Comparison of ENCODE assay signal across 25 mouse cellular contexts in genomic region chr16:12052051-12052450, GRCm38 (mm10).
DNase-seq lines count a peak whose midpoint lies in the region; ATAC-seq lines count a peak whose summit lies in the region.
"Had no signal": no experiment of that assay in that cellular context is flagged by ENCODE, and none has a peak within 500 bp of the region (broad histone marks: within the 10 kb centered on the region; RNA-seq: fewer than 3 reads in every experiment).

No protein-coding gene starts in this region.

- no peak overlapping the region for H3K4me2 ChIP-seq in heart, embryonic 12.5 days
- no peak overlapping the region for H3K4me2 ChIP-seq in liver, embryonic 15.5 days
- H3K4me2 ChIP-seq: embryonic facial prominence, embryonic 12.5 days had no signal

- H3K9me3 ChIP-seq in heart, embryonic 12.5 days (replicated peaks) = no peaks in the 10 kb centered on the region
- H3K9me3 ChIP-seq in liver, embryonic 15.5 days (replicated peaks) = no peaks in the 10 kb centered on the region
- H3K9me3 ChIP-seq: embryonic facial prominence, embryonic 12.5 days; G1E had no signal

- H3K4me3 ChIP-seq in heart, embryonic 12.5 days = no peak overlapping the region
- no peak overlapping the region for H3K4me3 ChIP-seq in liver, embryonic 15.5 days (replicated peaks)
- H3K4me3 ChIP-seq: embryonic facial prominence, embryonic 12.5 days; layer of hippocampus, adult 2 months had no signal

- WGBS in heart, embryonic 12.5 days = 77% methylated on average over 1 of the region's 1 CpGs
- 14% methylated on average over 1 of the region's 1 CpGs for WGBS in liver, embryonic 15.5 days (ENCODE audit: insufficient replicate concordance)

- no peaks in the 10 kb centered on the region for H3K4me1 ChIP-seq in heart, embryonic 12.5 days (replicated peaks)
- peaks cover 28% of the 10 kb centered on the region for H3K4me1 ChIP-seq in liver, embryonic 15.5 days (replicated peaks)
- H3K4me1 ChIP-seq: embryonic facial prominence, embryonic 12.5 days had no signal

- H3K27ac ChIP-seq in heart, embryonic 12.5 days (ENCODE audit: poor library complexity, severe bottlenecking) = no peak overlapping the region
- 0 out of 2 replicates have a peak overlapping the region, but pooled peaks have one; percentile 31 for H3K27ac ChIP-seq in liver, embryonic 15.5 days (replicated peaks)
- H3K27ac ChIP-seq: embryonic facial prominence, embryonic 12.5 days; layer of hippocampus, adult 2 months had no signal

- no peaks in the 10 kb centered on the region for H3K36me3 ChIP-seq in heart, embryonic 12.5 days
- no peaks in the 10 kb centered on the region for H3K36me3 ChIP-seq in liver, embryonic 15.5 days (replicated peaks)
- H3K36me3 ChIP-seq: embryonic facial prominence, embryonic 12.5 days; G1E had no signal

- no peak overlapping the region for H3K9ac ChIP-seq in heart, embryonic 12.5 days
- no peak overlapping the region for H3K9ac ChIP-seq in liver, embryonic 15.5 days
- H3K9ac ChIP-seq: embryonic facial prominence, embryonic 12.5 days had no signal

- H3K27me3 ChIP-seq in heart, embryonic 12.5 days (replicated peaks) = no peaks in the 10 kb centered on the region
- no peaks in the 10 kb centered on the region for H3K27me3 ChIP-seq in liver, embryonic 15.5 days
- H3K27me3 ChIP-seq: embryonic facial prominence, embryonic 12.5 days had no signal

- ATAC-seq in heart, embryonic 12.5 days (ENCODE audit: insufficient number of reproducible peaks, low FRiP score) = peak; percentile 95
- peak; percentile 93 for ATAC-seq in liver, embryonic 15.5 days (ENCODE audit: insufficient read depth)
- ATAC-seq: forebrain, embryonic 14.5 days; intestine, postnatal 0 days; Patski had no signal

- no peak for DNase-seq in heart, adult 9 months (ENCODE audit: low spot score in 2 of 2)
- peak; percentile 57 for DNase-seq in liver
- DNase-seq in thymus, postnatal 4 days = no peak
- DNase-seq in gastrocnemius, postnatal 36 days = no peak
- DNase-seq in cerebellum, postnatal 25 days = no peak
- DNase-seq: adrenal gland, postnatal 36 days; B cell, adult 2 months; cerebellum, adult 18-20 months; cerebellum, postnatal 14 days; gastrocnemius, postnatal 10 days; heart, postnatal 14 days; kidney, postnatal 25 days; lung, adult 2 months; lung, postnatal 14 days; midbrain, embryonic 14.5 days; right cerebral cortex, postnatal 4 days; thymus, adult 2 months had no signal

- intact Hi-C loops in gastrocnemius, postnatal 36 days (cut with DNase I) = no loop called here
